Mouse (Mus musculus) gastrocnemius, postnatal 10 days (tissue): ENCODE results near the gene Gpr146. TPM values are rescaled to one million over a fixed set of nuclear protein-coding genes. Genes with fewer than 3 reads are reported as not detected.

Experiments
- DNase-seq: peaks from one replicate; pipeline ENCODE4 v3.0.0; 2021; ENCODE audit warnings: mixed read lengths
- total RNA-seq, 2 experiments: library from RNA; stranded (reverse); gene quantifications; 2 replicates each; pipeline ENCODE4 v1.2.3; 2021

Gpr146 gene
- total RNA-seq, 2 experiments from 2014 or later: 13.0 to 19.0 TPM

GRCm38 (mm10) chr5:139399991-139400390 lies 22.5 kb downstream of the Gpr146 start:
- no peak for DNase-seq

- no peak for DNase-seq
Observed at GRCm38 (mm10) chr5:139402106-139402505, 24.6 kb downstream of the Gpr146 start.

- DNase-seq: no peak
Observed at GRCm38 (mm10) chr5:139403692-139404260, 26.3 kb downstream of the Gpr146 start.

- DNase-seq: no peak
Observed at GRCm38 (mm10) chr5:139404801-139405401, 27.4 kb downstream of the Gpr146 start, which contains the start of gene C130050O18Rik. Gene C130050O18Rik (plus strand): TSS chr5:139405280.

- no peak for DNase-seq
Observed at GRCm38 (mm10) chr5:139405478-139405877, 28.0 kb downstream of the Gpr146 start.

- DNase-seq: no peak
Observed at GRCm38 (mm10) chr5:139405953-139406352, 28.5 kb downstream of the Gpr146 start.

- DNase-seq: peak; percentile 56
Observed at GRCm38 (mm10) chr5:139407121-139407885, 29.8 kb downstream of the Gpr146 start.

- no peak for DNase-seq
Observed at GRCm38 (mm10) chr5:139408511-139408910, 31.0 kb downstream of the Gpr146 start.

- DNase-seq: peak; percentile 74
Observed at GRCm38 (mm10) chr5:139409412-139409811, 31.9 kb downstream of the Gpr146 start.

- DNase-seq: no peak
Observed at GRCm38 (mm10) chr5:139410056-139410455, 32.6 kb downstream of the Gpr146 start.

GRCm38 (mm10) chr5:139411117-139411516 lies 33.6 kb downstream of the Gpr146 start:
- DNase-seq: no peak

- DNase-seq: no peak
Observed at GRCm38 (mm10) chr5:139411665-139412314, 34.3 kb downstream of the Gpr146 start.

- no peak for DNase-seq
Observed at GRCm38 (mm10) chr5:139413545-139413944, 36.0 kb downstream of the Gpr146 start.

- DNase-seq: no peak
Observed at GRCm38 (mm10) chr5:139415001-139415400, 37.5 kb downstream of the Gpr146 start.

- DNase-seq: no peak
Observed at GRCm38 (mm10) chr5:139416942-139417341, 39.4 kb downstream of the Gpr146 start.

- no peak for DNase-seq
Observed at GRCm38 (mm10) chr5:139417480-139417879, 40.0 kb downstream of the Gpr146 start.

GRCm38 (mm10) chr5:139418110-139418509 lies 40.6 kb downstream of the Gpr146 start:
- DNase-seq: no peak

GRCm38 (mm10) chr5:139418633-139419032 lies 41.1 kb downstream of the Gpr146 start:
- DNase-seq: no peak

GRCm38 (mm10) chr5:139423026-139423865 lies 45.7 kb downstream of the Gpr146 start, which contains the start of gene Gper1:
Gene Gper1 (plus strand): TSS chr5:139423151.
- peak; percentile 64 for DNase-seq

- no peak for DNase-seq
Observed at GRCm38 (mm10) chr5:139425198-139425597, 47.7 kb downstream of the Gpr146 start.

- DNase-seq: no peak
Observed at GRCm38 (mm10) chr5:139427001-139427400, 49.5 kb downstream of the Gpr146 start.

GRCm38 (mm10) chr5:139427989-139428388 lies 50.5 kb downstream of the Gpr146 start:
- DNase-seq: no peak
